Mouse (Mus musculus) lung, postnatal 36 days (tissue): ENCODE measurements around the gene Rad51ap2.

Experiments
- DNase-seq: peaks from one replicate; pipeline ENCODE4 v3.0.0; 2022; ENCODE audit warnings: mixed read lengths

Gene Rad51ap2

DNA sequence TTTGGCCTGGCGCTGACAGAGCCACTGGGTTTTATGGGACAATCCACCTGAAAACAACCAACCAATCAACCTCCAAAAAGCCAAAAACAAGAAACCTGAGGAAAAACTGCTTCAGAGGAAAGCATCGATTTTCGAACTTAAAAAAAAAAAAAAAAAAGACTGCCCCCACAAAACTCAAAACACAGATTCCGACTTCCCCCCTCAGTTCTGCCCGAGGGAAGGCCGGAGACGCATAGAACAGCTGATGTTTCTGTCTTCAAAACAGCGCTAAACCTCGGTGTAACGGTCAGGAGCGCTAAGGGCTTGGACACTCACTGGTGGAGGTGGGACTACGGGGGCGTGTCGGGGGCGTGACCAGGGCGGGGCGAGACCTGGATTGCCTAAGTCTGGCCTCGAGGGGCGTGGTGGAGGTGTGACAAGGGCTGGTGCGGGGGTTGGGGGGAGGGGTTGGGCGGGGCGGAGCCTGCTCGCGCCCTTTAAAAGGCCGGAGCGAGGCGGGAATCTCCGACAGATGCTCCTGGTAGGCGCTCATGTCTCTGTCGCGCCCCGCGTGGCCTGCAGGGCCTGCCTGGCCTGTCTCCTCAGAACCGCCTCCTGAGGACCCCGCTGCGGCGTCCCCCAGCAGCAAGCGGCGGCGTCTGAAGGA is at the start of gene Rad51ap2:
Gene Rad51ap2, plus strand, starts transcription at position 531 of the 646 bp plus-strand sequence.
- DNase-seq = peak; percentile 90

DNA sequence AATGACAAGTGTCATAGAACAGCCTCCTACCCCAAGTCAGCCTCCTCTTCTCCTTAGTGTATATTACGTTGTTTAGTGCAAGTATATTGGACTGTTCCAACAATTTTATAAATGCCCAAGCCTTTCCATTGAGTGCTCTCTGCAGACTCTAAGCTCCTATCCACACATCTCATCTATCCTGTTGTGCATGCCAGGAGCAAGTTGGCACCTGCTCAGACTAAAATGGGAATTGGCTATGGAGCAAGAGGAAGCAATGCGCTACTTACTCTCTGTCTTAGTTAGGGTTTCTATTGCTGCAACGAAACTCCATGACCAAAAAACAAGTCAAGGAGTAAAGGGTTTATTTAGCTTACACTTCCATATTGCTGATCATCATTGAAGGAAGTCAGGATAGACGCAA is 48.2 kb upstream of the Rad51ap2 start:
- no peak for DNase-seq

DNA sequence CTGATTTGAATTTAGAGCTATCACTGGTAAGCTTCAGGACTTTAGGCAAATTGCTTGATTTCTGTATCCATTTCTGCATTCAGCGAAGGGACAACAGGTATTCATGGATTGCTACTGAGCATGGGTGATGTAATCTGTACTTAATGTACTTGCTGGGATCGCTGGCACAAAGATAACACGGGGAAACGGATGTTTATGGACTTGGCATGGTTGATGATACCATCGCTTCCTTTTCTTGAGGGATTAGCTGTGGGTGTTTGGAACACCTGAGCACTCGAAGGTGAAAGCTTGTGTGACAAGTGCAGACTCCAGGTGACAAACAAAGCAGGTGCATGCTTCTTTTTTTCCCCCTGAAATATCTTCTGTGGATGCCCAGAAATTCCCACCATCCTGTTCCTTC is 37.8 kb upstream of the Rad51ap2 start:
- DNase-seq = no peak

DNA sequence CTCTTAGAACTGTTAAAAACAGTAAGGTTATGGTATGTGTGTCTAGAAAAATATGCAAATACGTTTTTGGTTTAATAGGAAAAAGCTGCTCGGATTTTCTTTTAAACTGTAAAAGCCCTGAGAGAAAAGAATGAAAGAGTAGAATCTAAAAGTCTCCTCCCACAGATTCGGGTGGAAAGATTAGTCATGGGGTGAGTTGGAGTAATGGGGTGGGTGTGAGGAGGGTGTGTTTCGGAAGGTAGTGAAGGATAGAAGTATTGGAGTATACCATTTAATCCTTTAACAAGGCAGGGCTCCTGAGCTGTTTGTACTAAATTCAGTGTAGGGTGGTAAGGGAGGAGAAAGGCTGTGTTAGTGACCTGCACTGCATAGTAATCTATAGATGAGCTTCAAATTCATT is 28.5 kb upstream of the Rad51ap2 start:
- no peak for DNase-seq

DNA sequence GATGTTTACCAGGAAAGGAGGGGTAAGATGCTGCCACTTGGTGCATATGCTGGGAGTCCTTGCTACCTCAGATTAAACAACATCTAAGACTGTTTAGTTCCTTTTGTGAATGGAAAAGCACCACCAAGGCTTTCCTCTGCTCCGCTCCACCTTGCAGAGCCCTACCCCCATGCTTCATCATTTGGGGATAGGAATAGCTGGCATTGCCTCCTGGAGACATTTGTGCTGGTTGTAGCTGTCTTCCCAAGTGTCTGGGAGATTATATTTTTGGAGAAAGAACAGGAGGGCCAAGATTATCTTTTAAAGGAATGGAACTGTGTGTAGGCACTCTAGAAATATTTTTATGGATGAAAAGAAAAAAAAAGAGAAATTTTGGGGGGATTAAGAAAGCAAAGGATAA is 22.8 kb upstream of the Rad51ap2 start:
- no peak for DNase-seq

DNA sequence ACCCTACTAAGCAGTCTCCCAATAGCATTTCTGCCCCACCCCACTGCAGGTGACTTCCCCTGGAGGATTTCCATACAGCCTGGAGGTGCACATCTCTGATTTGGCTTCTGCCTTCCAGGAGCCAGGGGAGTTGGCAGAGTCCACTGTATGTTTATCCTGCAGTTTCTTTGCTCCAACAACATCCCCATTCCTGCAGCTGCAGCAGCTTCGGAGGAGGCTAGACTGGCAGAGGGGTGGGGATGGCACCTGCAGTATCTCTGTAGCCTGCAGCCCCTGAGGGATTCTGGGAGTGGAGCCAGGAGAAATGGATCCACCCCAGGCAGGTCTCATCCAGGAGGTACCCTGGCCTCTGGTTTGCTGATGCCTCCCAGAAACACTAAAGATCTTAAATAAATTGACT is 22.2 kb upstream of the Rad51ap2 start:
- no peak for DNase-seq

DNA sequence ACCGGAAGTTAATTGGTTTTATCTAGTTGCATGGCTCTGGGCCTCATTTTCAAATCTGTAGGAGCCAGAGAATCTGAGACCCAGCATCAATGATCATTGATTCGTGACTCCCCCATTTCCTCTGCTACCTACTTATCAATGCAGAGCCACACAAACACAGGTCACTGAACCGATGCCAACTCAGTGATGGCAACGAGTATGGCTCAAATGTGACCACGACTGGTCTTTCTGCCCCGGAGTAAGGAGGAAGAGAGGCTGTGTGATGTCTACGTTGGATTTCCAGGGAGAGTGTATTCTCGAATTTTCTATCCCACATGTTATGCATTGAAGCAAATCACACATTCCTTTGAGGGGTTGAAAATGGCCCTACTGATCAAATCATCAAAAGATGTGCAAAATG is 21.4 kb upstream of the Rad51ap2 start:
- no peak for DNase-seq

DNA sequence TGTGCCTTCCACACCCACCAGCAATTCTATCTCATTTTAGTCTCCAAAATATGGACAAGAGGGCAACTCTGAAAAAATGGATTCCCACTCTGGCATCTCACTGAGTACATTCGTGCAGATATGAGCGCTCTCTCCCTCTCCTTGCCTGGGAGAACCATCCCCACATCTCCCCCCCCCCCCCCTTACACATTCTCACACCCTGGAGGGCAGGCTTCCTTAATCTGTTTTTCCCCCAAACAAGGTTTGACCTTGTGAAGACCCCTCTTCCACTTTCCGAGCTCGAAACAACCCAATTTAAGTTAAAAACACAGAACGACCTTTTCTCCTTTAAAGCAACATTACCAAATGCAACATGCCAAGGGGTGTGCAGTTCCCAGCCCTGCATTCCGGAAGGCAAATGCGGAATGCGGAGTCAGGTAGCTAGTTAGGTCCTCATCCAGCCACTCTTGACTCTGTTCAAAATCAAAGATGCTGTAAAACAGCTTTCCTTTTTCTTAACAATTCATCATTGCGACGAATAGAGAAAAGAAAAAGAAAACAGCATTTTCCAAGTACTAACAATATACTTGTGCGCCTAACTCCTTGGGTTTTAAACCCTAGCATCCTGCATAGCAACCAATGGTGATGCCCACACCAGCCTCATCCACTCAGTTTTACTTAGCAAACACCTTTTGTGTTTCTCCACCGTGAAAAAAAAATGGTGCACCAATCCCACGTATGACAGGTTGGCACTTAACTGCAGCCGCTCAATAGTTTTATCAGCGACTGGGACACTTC is 20.4 kb upstream of the Rad51ap2 start:
- DNase-seq = no peak

DNA sequence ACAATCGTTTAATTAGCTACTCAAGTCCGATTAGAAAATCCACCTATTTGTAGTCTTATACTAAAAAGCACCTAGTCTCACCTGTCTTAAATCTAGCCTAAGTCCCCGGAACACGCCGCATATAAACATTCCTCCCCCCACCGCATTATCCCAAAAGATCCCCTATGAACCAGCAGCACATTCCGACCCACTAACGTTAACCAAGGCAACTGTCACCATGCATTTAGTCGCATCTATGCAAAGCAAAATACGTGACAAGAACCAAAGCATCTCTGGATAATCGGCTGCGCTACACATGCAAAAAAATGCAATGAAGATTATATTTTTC is 19.9 kb upstream of the Rad51ap2 start:
- no peak for DNase-seq

DNA sequence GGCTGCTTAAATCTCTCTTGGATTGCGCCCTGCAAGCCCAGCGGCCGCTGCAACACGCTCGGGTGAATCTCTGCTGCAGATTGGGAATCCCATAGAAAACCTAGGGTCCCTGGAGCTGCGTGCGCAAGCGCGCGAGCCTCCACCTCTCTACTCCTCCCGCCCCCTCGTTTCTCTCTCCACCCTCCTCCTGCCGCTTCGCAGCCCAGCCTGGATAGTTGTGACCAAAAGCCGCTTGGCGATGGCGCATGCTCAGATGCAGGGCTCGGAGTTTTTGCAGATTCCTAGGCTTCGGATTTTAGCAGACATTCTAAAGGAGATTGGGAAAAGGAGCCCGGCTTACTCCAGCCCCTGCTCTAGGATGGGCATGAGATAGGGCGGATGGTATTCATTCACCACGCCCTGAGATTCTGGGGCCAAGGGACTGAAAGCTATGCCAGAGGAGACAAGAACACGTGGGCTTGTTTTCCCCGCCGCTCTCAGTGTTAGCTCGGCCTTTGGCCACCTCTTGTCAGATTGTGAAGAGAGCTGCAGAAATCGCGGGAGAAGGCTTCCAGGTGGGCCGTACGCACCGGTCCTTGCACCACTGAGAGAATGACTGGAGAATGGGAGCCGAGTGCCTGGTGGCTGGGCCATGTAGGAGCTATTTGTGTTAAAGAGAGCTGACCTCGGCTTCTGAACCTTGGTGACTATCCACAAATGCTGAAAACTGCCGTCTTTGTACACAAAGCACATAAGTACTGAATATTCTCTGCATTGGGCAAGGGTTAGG is 19.2 kb upstream of the Rad51ap2 start, which contains the start of gene Vsnl1:
Gene Vsnl1, minus strand, starts transcription at position 117 of the 769 bp plus-strand sequence.
- DNase-seq = peak; percentile 63

DNA sequence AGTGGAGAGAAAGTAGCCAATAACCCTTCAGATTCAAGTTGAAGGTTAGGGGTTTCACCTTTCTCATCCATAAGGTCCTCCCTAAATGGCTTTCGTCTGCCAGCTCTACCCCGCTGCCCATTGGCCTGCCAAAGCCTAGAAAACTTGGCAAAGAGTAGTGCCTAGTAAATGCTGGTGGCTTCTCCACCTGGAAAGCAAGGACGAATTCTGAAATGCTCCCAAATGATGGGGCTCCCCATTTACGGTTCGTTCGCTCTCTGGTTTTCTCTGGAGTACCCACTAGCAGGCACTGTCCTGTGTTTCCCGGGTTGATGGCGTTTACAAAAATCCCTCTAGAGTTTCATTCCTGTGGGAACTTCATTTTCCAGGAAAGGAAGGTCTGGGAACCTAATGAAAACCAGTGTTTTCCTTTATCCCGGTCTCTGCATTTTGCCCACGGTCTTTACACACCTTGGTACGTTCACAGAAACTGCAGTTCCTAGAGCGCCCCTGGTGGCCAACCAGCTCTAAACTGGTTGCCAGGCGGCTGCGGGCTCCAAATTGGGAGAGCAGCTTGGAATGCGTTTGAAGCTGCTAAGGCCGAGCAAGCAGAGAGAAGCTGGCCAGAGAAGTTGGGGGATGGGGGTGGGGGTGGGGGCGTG is 18.5 kb upstream of the Rad51ap2 start:
- DNase-seq = peak; percentile 75

DNA sequence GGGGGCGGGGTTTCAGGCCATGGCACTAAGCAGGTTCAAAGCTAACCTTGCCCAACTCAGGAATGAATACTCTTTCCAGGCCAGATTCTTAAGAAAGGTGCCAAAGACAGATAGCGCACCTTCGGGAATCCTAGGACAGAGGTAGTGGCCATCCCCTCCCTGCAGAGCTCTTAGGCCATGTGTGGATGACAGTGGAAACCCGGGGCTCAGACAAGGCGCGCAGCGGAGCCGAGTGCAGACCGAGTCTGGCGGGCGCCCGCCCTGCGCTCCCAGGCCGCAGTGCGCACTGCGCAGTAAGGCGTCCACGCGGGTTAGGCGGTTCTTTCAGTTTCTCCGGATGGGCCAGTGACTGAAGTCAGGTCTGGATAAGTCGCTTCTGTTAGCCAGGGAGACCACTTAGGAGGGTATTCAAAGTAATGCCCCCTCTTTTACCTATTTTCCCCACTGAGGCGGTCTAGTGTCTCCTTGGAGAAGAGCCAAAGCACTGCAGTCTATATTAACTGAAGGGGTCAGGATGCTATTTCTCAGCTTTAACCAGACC is 17.9 kb upstream of the Rad51ap2 start:
- DNase-seq = no peak

DNA sequence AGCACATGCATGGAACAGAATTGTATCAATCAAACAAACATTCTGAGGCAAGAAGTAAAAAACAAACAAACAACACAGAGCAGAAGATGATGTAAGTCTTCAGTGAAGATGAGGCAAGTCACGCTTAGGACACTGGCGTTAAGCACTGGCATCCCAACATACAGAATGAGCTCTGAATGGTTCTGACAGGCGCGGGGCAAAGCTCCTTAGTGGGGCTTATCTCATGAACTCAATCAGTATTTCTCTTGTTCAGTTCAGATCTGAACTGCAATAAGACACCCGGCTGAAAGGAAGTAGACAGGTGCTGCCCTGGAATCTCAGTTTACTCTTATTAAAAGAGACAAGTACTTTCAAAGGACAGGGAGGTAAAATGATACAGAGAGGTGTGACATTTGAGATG is 1.7 kb upstream of the Rad51ap2 start:
- no peak for DNase-seq

DNA sequence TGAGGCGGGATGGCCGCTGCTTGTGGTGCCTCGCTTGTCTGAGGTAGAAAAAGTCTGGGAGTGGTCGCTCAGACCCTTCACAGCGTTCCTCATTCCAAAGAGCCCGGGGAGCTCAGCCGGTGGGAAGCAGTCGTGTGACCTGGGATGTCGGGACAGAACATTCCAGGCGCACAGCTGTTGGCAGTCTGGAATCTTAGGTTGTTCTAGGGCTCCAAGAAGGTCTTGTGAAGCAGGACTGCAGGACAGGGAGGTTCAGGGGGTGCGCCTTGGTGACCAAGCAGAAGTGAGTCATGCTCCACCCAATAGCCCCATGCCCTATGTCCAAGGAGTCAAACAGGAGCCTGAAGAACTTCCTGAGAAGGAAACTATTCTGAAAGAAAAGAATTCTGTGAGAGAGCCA is 334 bp downstream of the Rad51ap2 start:
- no peak for DNase-seq

DNA sequence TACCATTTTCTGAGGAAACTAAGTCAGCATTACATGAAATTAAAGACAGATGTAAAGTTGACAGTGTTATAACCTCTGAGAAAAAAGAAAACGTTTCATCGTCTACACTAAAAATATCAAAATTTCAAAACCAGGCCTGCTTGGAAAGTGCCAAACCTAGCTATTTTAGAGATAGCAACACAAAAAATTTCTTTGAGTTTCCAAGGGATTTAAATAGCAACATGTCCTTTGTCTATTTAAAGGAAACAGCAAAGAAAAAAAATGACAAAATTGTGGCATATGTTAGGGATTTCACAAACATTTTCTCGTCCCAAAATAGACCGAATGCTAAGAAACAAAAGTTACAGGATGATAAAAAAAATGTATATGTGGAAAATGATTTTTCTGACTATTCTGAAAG is 753 bp downstream of the Rad51ap2 start:
- no peak for DNase-seq
